Mouse (Mus musculus): ENCODE data around the gene Toe1.

DNA sequence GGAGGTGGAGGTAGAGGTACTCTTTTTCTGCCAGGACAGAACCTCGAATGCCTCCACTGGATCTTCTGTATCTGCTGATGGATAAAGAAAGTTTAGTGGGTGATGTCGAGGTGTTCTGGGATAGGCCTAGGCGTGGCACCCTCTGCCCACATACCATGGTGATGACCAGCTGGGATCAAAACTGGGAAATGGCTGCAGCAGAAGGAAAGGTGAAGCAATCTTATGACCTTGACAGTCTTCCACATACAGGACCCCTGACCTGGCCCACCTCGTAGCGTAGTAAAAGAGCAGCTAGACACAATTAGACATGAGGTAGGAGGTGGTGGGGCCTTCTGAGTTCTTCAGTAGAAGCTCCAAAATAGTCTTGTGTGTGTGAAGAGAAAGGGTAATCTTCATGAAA is 43.4 kb downstream of the Toe1 start:
- TF ChIP-seq POLR2A (IDR thresholded peaks at IDR 0.05; ENCODE audit: insufficient read depth, low read depth, low read length) (no peak), CTCF (IDR thresholded peaks at IDR 0.05) (no peak), EP300 (IDR thresholded peaks at IDR 0.05; ENCODE audit: insufficient read depth, low read depth, low read length) (no peak)

Measured in heart, adult 2 months (tissue).